17 mouse cellular contexts compared by ENCODE assay signal in the genomic region with DNA sequence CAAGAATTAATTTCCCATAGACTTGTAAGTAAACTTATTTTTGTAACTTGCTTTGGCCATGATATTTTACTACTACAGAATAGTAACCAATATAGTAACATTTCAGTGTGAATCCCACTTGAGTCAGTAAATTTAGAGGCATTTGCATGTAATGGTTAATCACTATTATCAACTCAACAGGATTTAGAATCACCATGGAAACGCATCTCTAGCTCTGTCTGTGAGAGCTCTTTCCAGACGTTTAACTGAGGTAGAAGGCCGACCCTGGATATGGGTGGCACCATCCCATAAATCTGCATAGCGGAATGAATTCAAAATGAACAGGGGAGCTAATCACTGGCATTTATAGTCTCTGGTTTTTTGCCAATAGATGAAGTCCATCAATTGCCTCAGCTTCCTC.
"Had no signal": no experiment of that assay in that cellular context is flagged by ENCODE, and none has a peak within 500 bp of the region (broad histone marks: within the 10 kb centered on the region; RNA-seq: fewer than 3 reads in every experiment).

No protein-coding gene starts in this region.

- H3K27ac ChIP-seq: midbrain, embryonic 13.5 days; midbrain, embryonic 15.5 days; neural tube, embryonic 13.5 days; neural tube, embryonic 15.5 days had no signal

- DNase-seq: lung, adult 18-20 months; lung, embryonic 14.5 days; lung, postnatal 10 days; lung, postnatal 4 days; retina, postnatal 1 day; right cerebral cortex, adult 18-20 months; right cerebral cortex, postnatal 25 days; right cerebral cortex, postnatal 4 days; spleen, adult 18-20 months; thymus, adult 18-20 months; thymus, postnatal 14 days; thymus, postnatal 36 days had no signal

- H3K9me3 ChIP-seq: midbrain, embryonic 15.5 days; neural tube, embryonic 15.5 days had no signal

- H3K27me3 ChIP-seq: midbrain, embryonic 13.5 days; midbrain, embryonic 15.5 days; neural tube, embryonic 13.5 days; neural tube, embryonic 15.5 days had no signal

- H3K4me2 ChIP-seq: lung, embryonic 14.5 days; midbrain, embryonic 13.5 days; midbrain, embryonic 15.5 days; neural tube, embryonic 13.5 days; neural tube, embryonic 15.5 days had no signal

- ATAC-seq: midbrain, embryonic 13.5 days; midbrain, embryonic 15.5 days had no signal

- H3K36me3 ChIP-seq: midbrain, embryonic 13.5 days; midbrain, embryonic 15.5 days; neural tube, embryonic 13.5 days; neural tube, embryonic 15.5 days had no signal

- H3K9ac ChIP-seq: lung, embryonic 14.5 days; midbrain, embryonic 13.5 days; midbrain, embryonic 15.5 days; neural tube, embryonic 13.5 days; neural tube, embryonic 15.5 days had no signal

- H3K4me1 ChIP-seq: midbrain, embryonic 13.5 days; midbrain, embryonic 15.5 days; neural tube, embryonic 13.5 days; neural tube, embryonic 15.5 days had no signal

- H3K4me3 ChIP-seq: midbrain, embryonic 13.5 days; midbrain, embryonic 15.5 days; myocyte; neural tube, embryonic 13.5 days; neural tube, embryonic 15.5 days had no signal
